Mouse (Mus musculus) lung, postnatal 0 days (tissue): Measurements from ENCODE around the gene Rpp25. TPM values are rescaled to one million over a fixed set of nuclear protein-coding genes. Genes with fewer than 3 reads are reported as not detected.
A peak's percentile ranks its signal among the peaks of the same experiment; 100 is the strongest.

Source experiments
- ATAC-seq: fragments of 200-750 bp; cut with Nextera tagmentation; 2 replicates; pipeline ENCODE4 v1.8.0; 2017; ENCODE audit warnings: moderate library complexity
- DNase-seq: peaks from one replicate; pipeline ENCODE4 v3.0.0-alpha.2; 2016; ENCODE audit warnings: low spot score
- H3K27ac ChIP-seq: fragments of 300-500 bp; sonication (generic); 2 replicates; pipeline ENCODE4 v1.5.1; 2014; ENCODE audit warnings: antibody characterized with exemption, mild to moderate bottlenecking, low read length, mixed read lengths
- H3K27me3 ChIP-seq: fragments of 300-500 bp; sonication (generic); replicated peaks from 2 replicates; pipeline ENCODE4 v1.6.1; 2014; ENCODE audit warnings: low read length, mixed read lengths; ENCODE audit not compliant: insufficient read depth
- H3K36me3 ChIP-seq: fragments of 300-500 bp; sonication (generic); 2 replicates; pipeline ENCODE4 v1.6.1; 2014; ENCODE audit warnings: low read length, mixed read lengths; ENCODE audit not compliant: insufficient read depth
- H3K4me1 ChIP-seq: fragments of 300-500 bp; sonication (generic); 2 replicates; pipeline ENCODE4 v1.6.1; 2014; ENCODE audit warnings: antibody characterized with exemption, low read depth, low read length, mixed read lengths; ENCODE audit not compliant: insufficient read depth
- H3K4me2 ChIP-seq: fragments of 300-500 bp; sonication (generic); replicated peaks from 2 replicates; pipeline ENCODE4 v1.6.1; 2014; ENCODE audit warnings: low read depth, mild to moderate bottlenecking, low read length, moderate library complexity, mixed read lengths
- H3K4me3 ChIP-seq: fragments of 300-500 bp; sonication (generic); 2 replicates; pipeline ENCODE4 v1.5.1; 2014; ENCODE audit warnings: low read depth, low read length
- H3K9ac ChIP-seq: fragments of 300-500 bp; sonication (generic); replicated peaks from 2 replicates; pipeline ENCODE4 v1.6.1; 2014; ENCODE audit warnings: low read depth, mild to moderate bottlenecking
- H3K9me3 ChIP-seq: fragments of 300-500 bp; sonication (generic); 2 replicates; pipeline ENCODE4 v1.6.1; 2016; ENCODE audit warnings: low read length, mixed read lengths
- CTCF ChIP-seq: IDR thresholded peaks from 2 replicates; pipeline ENCODE4 v1.5.1; 2016; ENCODE audit warnings: antibody characterized with exemption, mild to moderate bottlenecking
- EP300 ChIP-seq: IDR thresholded peaks from 2 replicates; pipeline ENCODE4 v1.6.1; 2016; ENCODE audit warnings: antibody characterized with exemption, mild to moderate bottlenecking, control low read depth
- WGBS: fragments of 180-500 bp; shearing (Covaris S2); extraction: QIAGEN DNeasy Blood & Tissue Kit; methylation state at CpG from one replicate; pipeline ENCODE4 v1.1.7; 2014; 5-methylcytosine and 5-hydroxymethylcytosine counted together
- polyA plus RNA-seq: library from polyadenylated mRNA; unstranded; fragments of >200 nt; fragmentation: Nextera tagmentation; extraction: Ambion mirVana; gene quantifications from 2 replicates; pipeline ENCODE4 v1.2.1, GENCODE M21; 2015

Rpp25 gene
- polyA plus RNA-seq, 1 experiment from 2014 or later, result 3.6 TPM

- Histone ChIP-seq H3K9ac (no peak overlapping the region), H3K36me3 (no peaks in the 10 kb centered on the region), H3K9me3 (no peaks in the 10 kb centered on the region), H3K27me3 (no peaks in the 10 kb centered on the region; the same call in 1 of the 2 replicates), H3K4me1 (peaks cover 6% of the 10 kb centered on the region; the same call in 1 of the 2 replicates), H3K27ac (no peak overlapping the region), H3K4me3 (no peak overlapping the region), H3K4me2 (no peak overlapping the region)
- DNase-seq (no peak), ATAC-seq (no peak)
- TF ChIP-seq EP300 (no peak), CTCF (no peak)
- 56% methylated on average over 4 of the region's 4 CpGs for WGBS
These were observed 34.9 kb upstream of the Rpp25 start for GRCm38 (mm10) chr9:57468914-57469313.

GRCm38 (mm10) chr9:57485774-57486173 is 18.1 kb upstream of the Rpp25 start:
- peak; percentile 98 for TF ChIP-seq CTCF
- no peak for TF ChIP-seq EP300
- H3K4me3 ChIP-seq, result no peak overlapping the region
- H3K9ac ChIP-seq, result no peak overlapping the region
- H3K4me1 ChIP-seq, result no peaks in the 10 kb centered on the region
- DNase-seq (peak; percentile 89), ATAC-seq (peak; percentile 37)
- H3K27ac ChIP-seq, result no peak overlapping the region
- H3K4me2 ChIP-seq, result no peak overlapping the region
- no peaks in the 10 kb centered on the region for H3K36me3 ChIP-seq
- 15% methylated on average over 7 of the region's 7 CpGs for WGBS
- no peaks in the 10 kb centered on the region for H3K9me3 ChIP-seq
- no peaks in the 10 kb centered on the region for H3K27me3 ChIP-seq

- Histone ChIP-seq H3K9ac (no peak overlapping the region), H3K36me3 (no peaks in the 10 kb centered on the region), H3K27me3 (no peaks in the 10 kb centered on the region), H3K27ac (no peak overlapping the region), H3K9me3 (no peaks in the 10 kb centered on the region), H3K4me1 (no peaks in the 10 kb centered on the region), H3K4me3 (no peak overlapping the region), H3K4me2 (no peak overlapping the region)
- no peak for ATAC-seq
- 61% methylated on average over 7 of the region's 7 CpGs for WGBS
- TF ChIP-seq EP300 (no peak), CTCF (no peak)
- DNase-seq, result no peak
These were observed 16.0 kb upstream of the Rpp25 start for GRCm38 (mm10) chr9:57487807-57488206.

- ATAC-seq (no peak), DNase-seq (no peak)
- Histone ChIP-seq H3K36me3 (no peaks in the 10 kb centered on the region), H3K27me3 (no peaks in the 10 kb centered on the region), H3K9ac (no peak overlapping the region), H3K4me2 (no peak overlapping the region), H3K4me3 (no peak overlapping the region), H3K27ac (no peak overlapping the region), H3K9me3 (no peaks in the 10 kb centered on the region), H3K4me1 (no peaks in the 10 kb centered on the region)
- no peak for TF ChIP-seq EP300
- TF ChIP-seq CTCF, result no peak
- WGBS, result 82% methylated on average over 2 of the region's 2 CpGs
These were observed 10.3 kb upstream of the Rpp25 start for GRCm38 (mm10) chr9:57493532-57493931.

- H3K9ac ChIP-seq, result no peak overlapping the region
- H3K9me3 ChIP-seq, result no peaks in the 10 kb centered on the region
- H3K27me3 ChIP-seq, result no peaks in the 10 kb centered on the region
- no peak for TF ChIP-seq CTCF
- TF ChIP-seq EP300, result no peak
- DNase-seq (no peak), ATAC-seq (no peak)
- no peak overlapping the region for H3K4me2 ChIP-seq
- no peak overlapping the region for H3K4me3 ChIP-seq
- H3K27ac ChIP-seq, result no peak overlapping the region
- no peaks in the 10 kb centered on the region for H3K4me1 ChIP-seq
- H3K36me3 ChIP-seq, result no peaks in the 10 kb centered on the region
These were observed 8.9 kb upstream of the Rpp25 start for GRCm38 (mm10) chr9:57494970-57495369.

GRCm38 (mm10) chr9:57497236-57497635 is 6.6 kb upstream of the Rpp25 start:
- TF ChIP-seq CTCF (no peak), EP300 (no peak)
- WGBS, result 28% methylated on average over 5 of the region's 5 CpGs
- DNase-seq, result no peak

GRCm38 (mm10) chr9:57498536-57498935 is 5.3 kb upstream of the Rpp25 start:
- TF ChIP-seq CTCF, result no peak
- TF ChIP-seq EP300, result no peak
- H3K36me3 ChIP-seq, result no peaks in the 10 kb centered on the region
- H3K4me2 ChIP-seq, result no peak overlapping the region
- H3K4me3 ChIP-seq, result no peak overlapping the region
- H3K27me3 ChIP-seq, result peaks cover 33% of the 10 kb centered on the region
- ATAC-seq, result no peak
- no peak overlapping the region for H3K9ac ChIP-seq
- 52% methylated on average over 7 of the region's 7 CpGs for WGBS
- H3K4me1 ChIP-seq, result peaks cover 3% of the 10 kb centered on the region; the same call in 1 of the 2 replicates
- no peaks in the 10 kb centered on the region for H3K9me3 ChIP-seq
- no peak for DNase-seq
- H3K27ac ChIP-seq, result no peak overlapping the region

More at GRCm38 (mm10) chr9:57497236-57497635, 6.6 kb upstream of the Rpp25 start:
- no peak overlapping the region for H3K4me2 ChIP-seq
- H3K27me3 ChIP-seq, result peaks cover 20% of the 10 kb centered on the region; the same call in 1 of the 2 replicates
- H3K9me3 ChIP-seq, result no peaks in the 10 kb centered on the region
- no peaks in the 10 kb centered on the region for H3K4me1 ChIP-seq
- no peak overlapping the region for H3K9ac ChIP-seq
- no peaks in the 10 kb centered on the region for H3K36me3 ChIP-seq
- no peak for ATAC-seq
- no peak overlapping the region for H3K27ac ChIP-seq
- no peak overlapping the region for H3K4me3 ChIP-seq
